Mouse (Mus musculus) hindbrain, postnatal 0 days (tissue): ENCODE measurements around the gene Eapp. TPM values are rescaled to one million over a fixed set of nuclear protein-coding genes. Genes with fewer than 3 reads are reported as not detected.

ENCODE experiments used
- ATAC-seq: fragments of 200-750 bp; cut with Nextera tagmentation; 2 replicates; pipeline ENCODE4 v1.8.0; 2017; ENCODE audit warnings: mild to moderate bottlenecking, moderate TSS enrichment, moderate library complexity
- DNase-seq: peaks from one replicate; pipeline ENCODE4 v3.0.0-alpha.2; 2015; ENCODE audit warnings: low spot score
- H3K27ac ChIP-seq: fragments of 300-500 bp; sonication (generic); 2 replicates; pipeline ENCODE4 v1.5.1; 2014; ENCODE audit warnings: mild to moderate bottlenecking
- H3K27me3 ChIP-seq: fragments of 300-500 bp; sonication (generic); 2 replicates; pipeline ENCODE4 v1.6.1; 2014; ENCODE audit warnings: low read length, mixed read lengths; ENCODE audit not compliant: insufficient read depth
- H3K36me3 ChIP-seq: fragments of 300-500 bp; sonication (generic); 2 replicates; pipeline ENCODE4 v1.6.1; 2014; ENCODE audit warnings: low read length, mixed read lengths; ENCODE audit not compliant: insufficient read depth
- H3K4me1 ChIP-seq: fragments of 300-500 bp; sonication (generic); 2 replicates; pipeline ENCODE4 v1.6.1; 2014; ENCODE audit warnings: antibody characterized with exemption, low read length, mixed read lengths; ENCODE audit not compliant: insufficient read depth
- H3K4me2 ChIP-seq: fragments of 300-500 bp; sonication (generic); 2 replicates; pipeline ENCODE4 v1.6.1; 2014; ENCODE audit warnings: low read depth, mild to moderate bottlenecking, low read length, moderate library complexity, mixed read lengths
- H3K4me3 ChIP-seq: fragments of 300-500 bp; sonication (generic); 2 replicates; pipeline ENCODE4 v1.5.1; 2014; ENCODE audit warnings: low read length
- H3K9ac ChIP-seq: fragments of 300-500 bp; sonication (generic); replicated peaks from 2 replicates; pipeline ENCODE4 v1.6.1; 2014; ENCODE audit warnings: mild to moderate bottlenecking, low read length, moderate library complexity, mixed read lengths
- H3K9me3 ChIP-seq: fragments of 300-500 bp; sonication (generic); 2 replicates; pipeline ENCODE4 v1.6.1; 2016; ENCODE audit warnings: low read length, mixed read lengths
- CTCF ChIP-seq: IDR thresholded peaks from 2 replicates; pipeline ENCODE4 v1.5.1; 2016; ENCODE audit warnings: antibody characterized with exemption, control low read depth, low read depth
- whole genome bisulfite sequencing: fragments of 180-500 bp; shearing (Covaris S2); extraction: QIAGEN DNeasy Blood & Tissue Kit; methylation state at CpG from one replicate; pipeline ENCODE4 v1.1.7; 2014; 5-methylcytosine and 5-hydroxymethylcytosine counted together
- microRNA counts: library from miRNA; unstranded; fragments of <30 nt; microRNA quantifications from one replicate; lab custom pipeline; 2015
- microRNA-seq, 2 experiments: library from miRNA; unstranded; fragments of <30 nt; microRNA quantifications; one replicate each; pipeline ENCODE4; 2016
- polyA plus RNA-seq: library from polyadenylated mRNA; unstranded; fragments of >200 nt; fragmentation: Nextera tagmentation; extraction: Ambion mirVana; gene quantifications from 2 replicates; pipeline ENCODE4 v1.2.1, GENCODE M21; 2015
- total RNA-seq: library from RNA; depleted of rRNA; stranded (reverse); fragments of >200 nt; gene quantifications from 2 replicates; pipeline ENCODE4 v1.2.3, GENCODE M21; 2014; rRNA removed

Gene Eapp
- total and polyA plus RNA-seq, 2 experiments from 2014 or later: 19.0 to 95.3 TPM

DNA sequence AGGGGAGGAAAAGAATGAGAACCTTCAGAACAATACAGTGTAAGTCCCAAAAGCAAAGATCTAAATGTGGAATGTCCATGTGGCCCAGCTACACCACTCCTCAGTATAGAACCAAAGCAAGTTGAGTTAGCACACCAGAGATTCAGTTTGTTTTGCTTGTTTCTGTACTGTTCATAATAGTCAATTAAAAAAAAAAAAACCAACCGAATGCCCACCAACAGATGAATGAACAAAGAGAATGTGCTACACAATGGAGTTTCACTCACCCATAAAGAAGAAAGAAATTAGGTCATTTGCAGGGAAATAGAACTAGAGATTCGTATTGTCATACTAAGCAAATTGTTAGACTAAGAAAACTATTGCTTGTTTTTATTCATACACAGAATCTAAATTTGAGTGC, 63.6 kb downstream of the Eapp start:
- no peak for ATAC-seq
- no peak overlapping the region for H3K4me3 ChIP-seq
- no peaks in the 10 kb centered on the region for H3K9me3 ChIP-seq
- no peak overlapping the region for H3K27ac ChIP-seq
- no peaks in the 10 kb centered on the region for H3K4me1 ChIP-seq
- 61% methylated on average over 2 of the region's 2 CpGs for WGBS
- DNase-seq: no peak
- H3K27me3 ChIP-seq: no peaks in the 10 kb centered on the region
- no peak for TF ChIP-seq CTCF
- no peak overlapping the region for H3K9ac ChIP-seq
- H3K36me3 ChIP-seq: no peaks in the 10 kb centered on the region
- no peak overlapping the region for H3K4me2 ChIP-seq

DNA sequence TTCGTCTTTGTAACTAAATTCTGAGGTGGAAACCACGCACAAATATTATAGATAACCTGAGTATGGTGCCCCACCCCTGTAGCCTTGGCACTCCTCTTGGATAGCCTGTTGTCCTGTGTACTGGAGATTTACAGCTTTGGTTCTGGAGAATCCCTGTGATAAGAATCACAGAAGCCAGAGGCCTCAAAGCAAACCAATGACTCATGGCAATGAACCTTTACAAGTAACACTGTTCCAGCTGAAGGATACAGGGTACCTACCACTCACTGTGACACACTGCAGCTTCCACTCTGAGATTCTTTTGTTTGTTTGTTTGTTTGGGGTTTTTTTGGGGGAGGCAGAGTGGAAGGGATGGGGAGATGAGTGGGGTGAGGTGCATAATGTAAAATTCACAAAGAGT, 73.8 kb downstream of the Eapp start:
- no peak for TF ChIP-seq CTCF
- Histone ChIP-seq H3K4me1 (no peaks in the 10 kb centered on the region), H3K27ac (no peak overlapping the region), H3K27me3 (no peaks in the 10 kb centered on the region), H3K4me2 (no peak overlapping the region), H3K4me3 (no peak overlapping the region), H3K9ac (no peak overlapping the region), H3K9me3 (no peaks in the 10 kb centered on the region), H3K36me3 (no peaks in the 10 kb centered on the region)
- no peak for ATAC-seq
- DNase-seq: no peak
- WGBS: 86% methylated on average over 2 of the region's 2 CpGs

MicroRNAs within 50 kb of the gene (microRNA counts, 519-probe panel; counts per million panel counts)
- microRNA mmu-miR-1892 (lab: Ali Mortazavi, UCI): not detected

Small RNAs within 50 kb of the gene (microRNA-seq; reads per million reads assigned to microRNA genes)
- gene Mir1892: 0 reads per million in 2 experiments

Other genes starting within 250 kb of the Eapp start
- gene Sptssa, start 39.3 kb downstream of the Eapp start, total RNA-seq: 51.9 and 66.0 TPM in 2 replicates
- gene Sptssa, start 39.3 kb downstream of the Eapp start, polyA plus RNA-seq: 222 and 227 TPM in 2 replicates
- gene Snx6, start 99.8 kb upstream of the Eapp start, total RNA-seq: 55.4 and 57.6 TPM in 2 replicates
- gene Snx6, start 99.8 kb upstream of the Eapp start, polyA plus RNA-seq: 141 and 150 TPM in 2 replicates
- gene Cfl2, start 167.0 kb upstream of the Eapp start, total RNA-seq: 162 and 184 TPM in 2 replicates
- 255 and 262 TPM in 2 replicates for gene Cfl2, start 167.0 kb upstream of the Eapp start, polyA plus RNA-seq